Mouse (Mus musculus) bone marrow, adult 2 months (tissue): ENCODE measurements around the gene Ncoa5.

ENCODE experiments used
- CTCF ChIP-seq: fragments of 200-500 bp; IDR thresholded peaks from 2 replicates; pipeline ENCODE4 v1.5.1; 2011; ENCODE audit warnings: low read length, control low read depth; ENCODE audit not compliant: control insufficient read depth, insufficient read depth
- POLR2A ChIP-seq: fragments of 200-500 bp; IDR thresholded peaks from 2 replicates; pipeline ENCODE4 v1.6.1; 2011; ENCODE audit warnings: low read depth, mild to moderate bottlenecking, control low read depth, low read length, borderline replicate concordance; ENCODE audit not compliant: control insufficient read depth

- TF ChIP-seq CTCF = no peak
- TF ChIP-seq POLR2A = no peak
Measured at GRCm38 (mm10) chr2:165043729-165044128, 9.1 kb upstream of the Ncoa5 start.
